Mouse (Mus musculus) heart, embryonic 16.5 days (tissue): ENCODE results near the gene P4htm. TPM values are rescaled to one million over a fixed set of nuclear protein-coding genes. Genes with fewer than 3 reads are reported as not detected.
"Not testable (repeated sequence)": the region's sequence is repeated elsewhere in the genome, so short reads cannot be mapped to it uniquely, and the experiment has no call there.

Experiments used
- ATAC-seq: fragments of 200-750 bp; cut with Nextera tagmentation; replicated peaks from 2 replicates; pipeline ENCODE4 v1.8.0; 2017; ENCODE audit warnings: moderate number of reproducible peaks; ENCODE audit not compliant: insufficient read depth, low FRiP score; ENCODE audit errors: extremely low read depth
- H3K27ac ChIP-seq: fragments of 300-500 bp; sonication (generic); 2 replicates; pipeline ENCODE4 v1.5.1; 2014; ENCODE audit warnings: mild to moderate bottlenecking, low read length, control low read depth, moderate library complexity
- H3K27me3 ChIP-seq: fragments of 300-500 bp; sonication (generic); 2 replicates; pipeline ENCODE4 v1.6.1; 2014; ENCODE audit warnings: low read length, mixed read lengths; ENCODE audit not compliant: control insufficient read depth, insufficient read depth
- H3K36me3 ChIP-seq: fragments of 300-500 bp; sonication (generic); 2 replicates; pipeline ENCODE4 v1.6.1; 2014; ENCODE audit not compliant: control insufficient read depth, insufficient read depth
- H3K4me1 ChIP-seq: fragments of 300-500 bp; sonication (generic); 2 replicates; pipeline ENCODE4 v1.6.1; 2014; ENCODE audit warnings: low read length, mixed read lengths; ENCODE audit not compliant: control insufficient read depth, insufficient read depth
- H3K4me2 ChIP-seq: fragments of 300-500 bp; sonication (generic); 2 replicates; pipeline ENCODE4 v1.6.1; 2014; ENCODE audit warnings: low read depth, mild to moderate bottlenecking, control low read depth, low read length
- H3K4me3 ChIP-seq: fragments of 300-500 bp; sonication (generic); 2 replicates; pipeline ENCODE4 v1.5.1; 2014; ENCODE audit warnings: mild to moderate bottlenecking, control low read depth, low read length
- H3K9ac ChIP-seq: fragments of 300-500 bp; sonication (generic); 2 replicates; pipeline ENCODE4 v1.6.1; 2014; ENCODE audit warnings: low read length, control low read depth
- H3K9me3 ChIP-seq: fragments of 300-500 bp; sonication (generic); replicated peaks from 2 replicates; pipeline ENCODE4 v1.6.1; 2016; ENCODE audit warnings: low read length; ENCODE audit not compliant: control insufficient read depth
- WGBS: fragments of 180-500 bp; shearing (Covaris S2); extraction: QIAGEN DNeasy Blood & Tissue Kit; methylation state at CpG from one replicate; pipeline ENCODE4 v1.1.7; 2014; 5-methylcytosine and 5-hydroxymethylcytosine counted together
- polyA plus RNA-seq: library from polyadenylated mRNA; unstranded; fragments of >200 nt; fragmentation: Nextera tagmentation; extraction: Ambion mirVana; gene quantifications from 2 replicates; pipeline ENCODE4 v1.2.1, GENCODE M21; 2015

P4htm gene
- polyA plus RNA-seq, 1 experiment from 2014 or later: 22.0 TPM

GRCm38 (mm10) chr9:108617301-108617700 is 19.8 kb upstream of the P4htm start:
- Histone ChIP-seq H3K27ac (no peak overlapping the region), H3K9me3 (no peaks in the 10 kb centered on the region), H3K4me1 (no peaks in the 10 kb centered on the region), H3K27me3 (no peaks in the 10 kb centered on the region), H3K4me2 (no peak overlapping the region), H3K4me3 (no peak overlapping the region), H3K9ac (no peak overlapping the region), H3K36me3 (peaks cover 43% of the 10 kb centered on the region)
- 80% methylated on average over 1 of the region's 1 CpGs for WGBS
- no peak for ATAC-seq

DNA sequence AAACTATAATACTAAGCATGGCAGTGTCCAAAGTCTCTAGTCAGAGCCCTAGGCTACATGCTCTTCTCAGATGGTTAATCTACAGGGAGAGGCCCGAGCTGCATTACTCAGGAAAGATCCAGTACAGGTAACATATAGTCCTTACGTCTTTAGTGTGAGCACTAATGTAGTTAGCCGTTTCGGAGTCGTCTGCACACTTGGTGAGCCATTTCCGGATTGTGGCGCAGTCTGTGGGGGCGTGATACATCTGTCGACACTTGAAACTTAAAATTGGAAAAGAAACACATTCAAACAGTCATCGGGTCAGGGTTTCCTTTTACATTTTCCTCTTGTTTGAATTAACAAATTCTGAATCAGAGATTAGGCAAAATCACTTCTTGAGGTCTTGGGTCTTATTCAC is 14.0 kb upstream of the P4htm start:
- 91% methylated on average over 10 of the region's 10 CpGs for WGBS
- no peaks in the 10 kb centered on the region; the same call in 1 of the 2 replicates for H3K4me1 ChIP-seq
- H3K9me3 ChIP-seq: no peaks in the 10 kb centered on the region
- ATAC-seq: no peak
- H3K4me2 ChIP-seq: no peak overlapping the region
- H3K27ac ChIP-seq: no peak overlapping the region
- no peaks in the 10 kb centered on the region for H3K27me3 ChIP-seq
- H3K9ac ChIP-seq: no peak overlapping the region
- H3K36me3 ChIP-seq: peaks cover 76% of the 10 kb centered on the region
- no peak overlapping the region for H3K4me3 ChIP-seq

GRCm38 (mm10) chr9:108608889-108609288 is 11.4 kb upstream of the P4htm start:
- ATAC-seq: no peak
- no peak overlapping the region for H3K4me3 ChIP-seq
- H3K27ac ChIP-seq: no peak overlapping the region
- H3K36me3 ChIP-seq: peaks cover 80% of the 10 kb centered on the region
- no peaks in the 10 kb centered on the region for H3K9me3 ChIP-seq
- WGBS: 81% methylated on average over 4 of the region's 4 CpGs
- no peak overlapping the region for H3K4me2 ChIP-seq
- H3K4me1 ChIP-seq: peaks cover 7% of the 10 kb centered on the region
- no peak overlapping the region for H3K9ac ChIP-seq
- no peaks in the 10 kb centered on the region for H3K27me3 ChIP-seq

DNA sequence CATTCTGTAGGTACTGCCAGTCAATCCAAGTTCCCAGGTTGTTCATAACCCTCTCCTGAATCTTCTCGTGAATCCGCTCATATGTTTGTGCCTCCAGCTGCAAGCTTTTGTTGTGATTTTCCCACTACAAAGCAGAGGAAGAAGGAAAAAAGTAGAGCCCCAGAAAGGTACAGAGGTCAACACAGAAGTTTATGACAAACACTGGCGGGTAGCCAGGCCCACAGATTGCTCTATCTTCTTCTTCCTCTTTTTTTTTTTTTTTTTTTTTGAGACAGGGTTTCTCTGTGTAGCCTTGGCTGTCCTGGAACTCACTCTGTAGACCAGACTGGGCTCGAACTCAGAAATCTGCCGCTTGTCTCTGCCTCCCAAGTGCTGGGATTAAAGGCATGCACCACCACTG is 10.5 kb upstream of the P4htm start:
- not testable (repeated sequence) for ATAC-seq, H3K9me3 ChIP-seq, H3K4me1 ChIP-seq, H3K27ac ChIP-seq, H3K27me3 ChIP-seq, H3K4me2 ChIP-seq, H3K9ac ChIP-seq, H3K4me3 ChIP-seq
- peaks cover 89% of the 10 kb centered on the region for H3K36me3 ChIP-seq
- WGBS: 82% methylated on average over 5 of the region's 5 CpGs

- no peak overlapping the region for H3K4me3 ChIP-seq
Measured at GRCm38 (mm10) chr9:108601986-108602385, 4.5 kb upstream of the P4htm start.

DNA sequence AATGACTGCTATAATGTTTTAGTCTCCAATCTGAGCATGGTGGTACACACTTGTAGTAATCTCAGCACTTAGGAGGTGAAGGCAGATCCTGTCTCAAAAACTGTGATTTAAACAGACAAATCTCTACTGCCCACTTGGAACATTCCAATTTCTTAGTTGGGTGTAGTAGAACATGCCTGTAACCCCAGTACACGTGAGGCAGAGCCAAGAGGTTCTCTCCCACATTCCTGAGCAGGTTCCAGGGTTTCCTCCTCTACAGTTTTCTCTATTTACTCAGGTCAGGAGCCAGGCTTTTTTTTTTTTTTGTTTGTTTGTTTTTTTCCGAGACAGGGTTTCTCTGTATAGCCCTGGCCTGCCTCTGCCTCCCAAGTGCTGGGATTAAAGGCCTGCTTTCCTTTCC is 2.5 kb upstream of the P4htm start:
- ATAC-seq: no peak
- Histone ChIP-seq H3K27ac (no peak overlapping the region), H3K4me3 (no peak overlapping the region), H3K4me2 (no peak overlapping the region), H3K36me3 (peaks cover 20% of the 10 kb centered on the region), H3K4me1 (peaks cover 20% of the 10 kb centered on the region), H3K27me3 (no peaks in the 10 kb centered on the region), H3K9me3 (no peaks in the 10 kb centered on the region), H3K9ac (no peak overlapping the region)
- WGBS: 44% methylated on average over 2 of the region's 2 CpGs

More at GRCm38 (mm10) chr9:108601986-108602385, 4.5 kb upstream of the P4htm start:
- H3K9ac ChIP-seq: no peak overlapping the region
- H3K36me3 ChIP-seq: peaks cover 34% of the 10 kb centered on the region
- H3K9me3 ChIP-seq: no peaks in the 10 kb centered on the region
- WGBS: 73% methylated on average over 4 of the region's 4 CpGs
- ATAC-seq: no peak
- no peak overlapping the region for H3K4me2 ChIP-seq
- H3K27ac ChIP-seq: no peak overlapping the region
- no peaks in the 10 kb centered on the region for H3K27me3 ChIP-seq
- peaks cover 19% of the 10 kb centered on the region for H3K4me1 ChIP-seq

DNA sequence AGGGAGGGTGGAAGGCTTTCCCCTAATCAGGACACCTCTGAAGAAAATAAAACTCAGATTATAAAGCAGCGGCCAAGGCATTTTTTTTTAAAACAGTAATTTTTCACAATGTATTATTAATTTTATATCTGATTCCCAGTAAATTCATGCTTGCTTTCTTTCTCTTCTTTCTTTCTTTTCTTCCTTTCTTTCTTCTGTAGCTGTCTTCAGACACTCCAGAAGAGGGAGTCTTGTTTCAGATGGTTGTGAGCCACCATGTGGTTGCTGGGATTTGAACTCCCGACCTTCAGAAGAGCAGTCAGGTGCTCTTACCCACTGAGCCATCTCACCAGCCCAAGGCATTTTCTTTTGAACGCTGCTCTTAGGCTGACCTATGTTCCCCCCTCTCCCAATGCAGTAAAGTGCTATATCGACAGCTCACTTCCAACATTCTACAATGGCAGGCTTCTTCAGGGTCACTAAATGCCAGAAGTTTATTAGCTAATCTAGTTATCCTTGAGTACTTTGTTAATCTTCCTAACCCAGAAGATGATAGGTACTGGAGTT is 1.6 kb upstream of the P4htm start:
- Histone ChIP-seq H3K9me3 (no peaks in the 10 kb centered on the region), H3K36me3 (peaks cover 14% of the 10 kb centered on the region), H3K4me1 (peaks cover 20% of the 10 kb centered on the region), H3K27ac (no peak overlapping the region), H3K4me2 (no peak overlapping the region), H3K27me3 (no peaks in the 10 kb centered on the region), H3K9ac (no peak overlapping the region), H3K4me3 (no peak overlapping the region)
- no peak for ATAC-seq
- 73% methylated on average over 4 of the region's 4 CpGs for WGBS

- Histone ChIP-seq H3K4me1 (peaks cover 14% of the 10 kb centered on the region), H3K27ac (peak overlapping the region; percentile 87), H3K4me3 (no peak overlapping the region), H3K9me3 (no peaks in the 10 kb centered on the region), H3K9ac (0 out of 2 replicates have a peak overlapping the region, but pooled peaks have one; percentile 7), H3K27me3 (no peaks in the 10 kb centered on the region), H3K36me3 (peaks cover 3% of the 10 kb centered on the region; the same call in 1 of the 2 replicates), H3K4me2 (peak overlapping the region; percentile 25)
- no peak for ATAC-seq
- WGBS: 31% methylated on average over 3 of the region's 3 CpGs
Measured at GRCm38 (mm10) chr9:108594354-108594753, 3.1 kb downstream of the P4htm start.

DNA sequence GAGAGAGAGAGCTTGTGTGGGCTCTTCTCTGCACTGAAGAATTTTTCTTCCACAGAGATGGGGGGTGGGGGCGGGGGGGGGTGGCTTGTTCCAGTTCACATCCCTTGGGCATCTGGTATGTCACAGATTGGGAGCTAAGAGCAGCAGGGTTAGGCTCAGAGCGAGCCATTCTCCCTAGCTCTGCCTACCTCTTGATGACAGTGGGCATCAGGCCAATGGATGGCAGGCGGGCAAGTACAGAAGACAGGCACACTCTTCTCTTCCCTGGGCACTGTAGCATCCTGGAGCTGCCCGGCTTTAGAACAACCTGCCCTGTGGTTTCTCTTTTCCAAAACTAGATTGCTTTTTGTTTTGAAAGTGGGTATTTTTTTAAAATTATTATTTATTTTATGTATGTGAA is 6.0 kb downstream of the P4htm start:
- no peak for ATAC-seq
- Histone ChIP-seq H3K4me3 (no peak overlapping the region), H3K4me1 (peaks cover 32% of the 10 kb centered on the region), H3K9me3 (no peaks in the 10 kb centered on the region), H3K36me3 (peaks cover 3% of the 10 kb centered on the region; the same call in 1 of the 2 replicates), H3K27me3 (no peaks in the 10 kb centered on the region), H3K27ac (no peak overlapping the region), H3K4me2 (no peak overlapping the region), H3K9ac (no peak overlapping the region)
- WGBS: 76% methylated on average over 4 of the region's 4 CpGs
